Mouse (Mus musculus): ENCODE data around the gene Amacr. TPM values are rescaled to one million over a fixed set of nuclear protein-coding genes. Genes with fewer than 3 reads are reported as not detected.
"Not testable (repeated sequence)": the region's sequence is repeated elsewhere in the genome, so short reads cannot be mapped to it uniquely, and the experiment has no call there.

Amacr gene
- total RNA-seq, 2 experiments from 2014 or later = 9.5 to 10.0 TPM

- intact Hi-C loops (cut with DNase I) = loop anchor here (10.0 kb wide), 1 partner anchor 497 kb away; the partner anchor contains the start of genes Brix1 and Rad1
- no peak for DNase-seq (ENCODE audit: low spot score in 2 of 2)
Observed at GRCm38 (mm10) chr15:10982064-10982435, 494 bp downstream of the Amacr start.

- no peak for DNase-seq (ENCODE audit: low spot score in 2 of 2)
- intact Hi-C loops (cut with DNase I) = loop anchor here (10.0 kb wide), 1 partner anchor 501 kb away; the partner anchor contains the start of genes Brix1 and Rad1
Observed at GRCm38 (mm10) chr15:10985756-10986155, 4.2 kb downstream of the Amacr start.

- DNase-seq (ENCODE audit: low spot score in 2 of 2) = not testable (repeated sequence)
- intact Hi-C loops (cut with DNase I) = loop anchor here (10.0 kb wide), 1 partner anchor 502 kb away; the partner anchor contains the start of genes Brix1 and Rad1
Observed at GRCm38 (mm10) chr15:10986477-10986876, 4.9 kb downstream of the Amacr start.

GRCm38 (mm10) chr15:10990411-10990810, 8.9 kb downstream of the Amacr start:
- intact Hi-C loops (cut with DNase I) = loop anchor here (2.0 kb wide), 1 partner anchor 70 kb away; no protein-coding TSS in a partner anchor
- no peak for DNase-seq (ENCODE audit: low spot score in 2 of 2)

GRCm38 (mm10) chr15:10991566-10991965, 10.0 kb downstream of the Amacr start:
- intact Hi-C loops (cut with DNase I) = loop anchor here (2.0 kb wide), 1 partner anchor 71 kb away; no protein-coding TSS in a partner anchor
- DNase-seq (ENCODE audit: low spot score in 2 of 2) = no peak

- intact Hi-C loops (cut with DNase I) = no loop called here
- DNase-seq (ENCODE audit: low spot score in 2 of 2) = no peak
Observed at GRCm38 (mm10) chr15:10999832-11000231, 18.3 kb downstream of the Amacr start.

- no peak for DNase-seq (ENCODE audit: low spot score in 2 of 2)
- intact Hi-C loops (cut with DNase I) = no loop called here
Observed at GRCm38 (mm10) chr15:11000421-11000820, 18.9 kb downstream of the Amacr start, which contains the start of gene Slc45a2. Gene Slc45a2 (plus strand): TSS chr15:11000721.

- DNase-seq (ENCODE audit: low spot score in 2 of 2) = no peak
- intact Hi-C loops (cut with DNase I) = no loop called here
Observed at GRCm38 (mm10) chr15:11003791-11004190, 22.2 kb downstream of the Amacr start.

- DNase-seq (ENCODE audit: low spot score in 2 of 2) = no peak
- intact Hi-C loops (cut with DNase I) = no loop called here
Observed at GRCm38 (mm10) chr15:11004646-11005045, 23.1 kb downstream of the Amacr start.

GRCm38 (mm10) chr15:11008756-11009155, 27.2 kb downstream of the Amacr start:
- intact Hi-C loops (cut with DNase I) = no loop called here
- no peak for DNase-seq (ENCODE audit: low spot score in 2 of 2)

- intact Hi-C loops (cut with DNase I) = no loop called here
Observed at GRCm38 (mm10) chr15:11010976-11011548, 29.5 kb downstream of the Amacr start.

GRCm38 (mm10) chr15:11014931-11015330, 33.4 kb downstream of the Amacr start:
- no peak for DNase-seq (ENCODE audit: low spot score in 2 of 2)
- intact Hi-C loops (cut with DNase I) = no loop called here

More at GRCm38 (mm10) chr15:11010976-11011548, 29.5 kb downstream of the Amacr start:
- DNase-seq (ENCODE audit: low spot score in 2 of 2) = no peak

GRCm38 (mm10) chr15:11026801-11027561, 45.4 kb downstream of the Amacr start:
- intact Hi-C loops (cut with DNase I) = no loop called here
- no peak for DNase-seq (ENCODE audit: low spot score in 2 of 2)

GRCm38 (mm10) chr15:11030188-11030587, 48.6 kb downstream of the Amacr start:
- no peak for DNase-seq (ENCODE audit: low spot score in 2 of 2)
- intact Hi-C loops (cut with DNase I) = loop anchor here (10.0 kb wide), 1 partner anchor 935 kb away; no protein-coding TSS in a partner anchor

GRCm38 (mm10) chr15:11035947-11036474, 54.5 kb downstream of the Amacr start:
- intact Hi-C loops (cut with DNase I) = loop anchor here (10.0 kb wide), 1 partner anchor 929 kb away; no protein-coding TSS in a partner anchor
- DNase-seq (ENCODE audit: low spot score in 2 of 2) = no peak

- DNase-seq (ENCODE audit: low spot score in 2 of 2) = peak; percentile 21 to 30
- intact Hi-C loops (cut with DNase I) = loop anchor here (10.0 kb wide), 1 partner anchor 928 kb away; no protein-coding TSS in a partner anchor
Observed at GRCm38 (mm10) chr15:11036535-11037375, 55.2 kb downstream of the Amacr start.

- no peak for DNase-seq (ENCODE audit: low spot score in 2 of 2)
- intact Hi-C loops (cut with DNase I) = loop anchor here (10.0 kb wide), 1 partner anchor 927 kb away; no protein-coding TSS in a partner anchor
Observed at GRCm38 (mm10) chr15:11037376-11037695, 55.8 kb downstream of the Amacr start.

- intact Hi-C loops (cut with DNase I) = loop anchor here (1.0 to 10.0 kb wide), 3 partner anchors 283 to 927 kb away; no protein-coding TSS in a partner anchor
- DNase-seq (ENCODE audit: low spot score in 2 of 2) = peak; percentile 9 to 13
Observed at GRCm38 (mm10) chr15:11037711-11038110, 56.2 kb downstream of the Amacr start, which contains the start of gene Rxfp3. Gene Rxfp3 (minus strand): TSS chr15:11037991.

- intact Hi-C loops (cut with DNase I) = loop anchor here (1.0 to 10.0 kb wide), 3 partner anchors 282 to 926 kb away; no protein-coding TSS in a partner anchor
- DNase-seq (ENCODE audit: low spot score in 2 of 2) = peak in 1 of 2 experiments; percentile 34
Observed at GRCm38 (mm10) chr15:11038476-11038875, 56.9 kb downstream of the Amacr start.

Data from left cerebral cortex, postnatal 36 days (tissue).